Mouse (Mus musculus) kidney, adult 2 months (tissue): ENCODE data around the gene Szt2. TPM values are rescaled to one million over a fixed set of nuclear protein-coding genes. Genes with fewer than 3 reads are reported as not detected.
A peak's percentile ranks its signal among the peaks of the same experiment; 100 is the strongest.

Experiments
- DNase-seq: peaks from one replicate; pipeline ENCODE4 v3.0.0; 2021
- H3K27ac ChIP-seq: fragments of 200-500 bp; 2 replicates; pipeline ENCODE4 v1.5.1; 2012; ENCODE audit warnings: low read depth, low read length, control low read depth, inconsistent platforms; ENCODE audit not compliant: insufficient read depth
- H3K27me3 ChIP-seq: fragments of 200-500 bp; replicated peaks from 2 replicates; pipeline ENCODE4 v1.6.1; 2012; ENCODE audit warnings: mild to moderate bottlenecking, moderate library complexity, low read length, inconsistent platforms; ENCODE audit not compliant: control insufficient read depth, insufficient read depth
- H3K36me3 ChIP-seq: fragments of 200-500 bp; 2 replicates; pipeline ENCODE4 v1.6.1; 2012; ENCODE audit warnings: mild to moderate bottlenecking, moderate library complexity, low read length, inconsistent platforms; ENCODE audit not compliant: control insufficient read depth, insufficient read depth
- H3K4me1 ChIP-seq: fragments of 200-500 bp; 2 replicates; pipeline ENCODE4 v1.6.1; 2011; ENCODE audit warnings: low read length; ENCODE audit not compliant: control insufficient read depth, insufficient read depth
- H3K4me3 ChIP-seq: fragments of 200-500 bp; 2 replicates; pipeline ENCODE4 v1.5.1; 2011; ENCODE audit warnings: mild to moderate bottlenecking, low read depth, low read length, control low read depth; ENCODE audit not compliant: insufficient read depth
- CTCF ChIP-seq: fragments of 200-500 bp; conservative IDR thresholded peaks from 2 replicates; pipeline ENCODE4 v1.5.1; 2011; ENCODE audit warnings: low read depth, mild to moderate bottlenecking, control low read depth, low read length, moderate library complexity, mixed read lengths; ENCODE audit not compliant: insufficient read depth, insufficient read length
- POLR2A ChIP-seq: fragments of 200-500 bp; IDR thresholded peaks from one replicate; pipeline ENCODE4 v1.6.1; 2011; ENCODE audit warnings: low read depth, low read length, control low read depth
- WGBS: fragments of 180-500 bp; shearing (Covaris S2); methylation state at CpG from one replicate; pipeline ENCODE4 v1.1.7; 2018; 5-methylcytosine and 5-hydroxymethylcytosine counted together
- polyA plus RNA-seq: library from polyadenylated mRNA; depleted of rRNA; stranded (reverse); fragments of >200 nt; gene quantifications from 2 replicates; pipeline ENCODE4 v1.2.3, GENCODE M21; 2012

Szt2 gene
- polyA plus RNA-seq, 1 experiment: 20.1 TPM

DNA sequence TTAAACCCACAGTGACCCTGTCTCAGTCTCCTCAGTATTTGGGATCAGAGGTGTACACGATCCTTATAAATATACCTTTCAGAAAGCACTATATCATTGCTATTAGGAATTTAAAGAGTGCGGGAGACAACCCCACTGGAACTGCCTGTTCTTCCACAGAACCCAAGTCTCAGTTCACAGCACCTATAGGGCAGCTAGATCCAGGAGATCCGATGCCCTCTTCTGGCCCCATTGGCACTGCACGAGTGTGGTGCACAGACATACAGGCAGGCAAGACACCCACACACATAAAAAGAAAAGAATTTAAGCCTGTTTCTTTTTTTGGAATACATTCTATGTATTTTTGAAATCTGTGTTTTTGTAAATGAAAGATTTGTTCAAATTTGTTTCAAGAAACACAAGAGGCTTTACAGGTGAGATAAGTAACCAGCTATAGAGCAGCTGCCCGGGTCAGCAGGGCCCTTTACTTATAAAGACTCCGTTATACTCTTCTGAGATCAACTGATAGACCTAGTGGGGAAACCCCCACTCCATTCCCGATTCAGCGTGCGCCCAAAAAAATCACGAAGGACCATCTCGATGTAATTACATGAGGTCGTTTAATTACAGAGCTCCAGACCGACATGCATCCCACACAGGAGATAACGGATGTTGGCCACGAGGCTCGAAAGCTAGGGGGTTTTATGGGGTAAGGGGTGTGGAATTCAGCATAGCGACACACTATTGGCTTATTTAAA, 50.7 kb downstream of the Szt2 start:
- WGBS: 80% methylated on average over 17 of the region's 17 CpGs
- Histone ChIP-seq H3K27ac (peak overlapping the region; percentile 81), H3K4me3 (no peak overlapping the region), H3K4me1 (peaks cover 16% of the 10 kb centered on the region; the same call in 1 of the 2 replicates), H3K36me3 (no peaks in the 10 kb centered on the region), H3K27me3 (no peaks in the 10 kb centered on the region)
- peak; percentile 42 for DNase-seq
- TF ChIP-seq CTCF (peak; percentile 22; the same call in 1 of the 2 replicates), POLR2A (no peak)

DNA sequence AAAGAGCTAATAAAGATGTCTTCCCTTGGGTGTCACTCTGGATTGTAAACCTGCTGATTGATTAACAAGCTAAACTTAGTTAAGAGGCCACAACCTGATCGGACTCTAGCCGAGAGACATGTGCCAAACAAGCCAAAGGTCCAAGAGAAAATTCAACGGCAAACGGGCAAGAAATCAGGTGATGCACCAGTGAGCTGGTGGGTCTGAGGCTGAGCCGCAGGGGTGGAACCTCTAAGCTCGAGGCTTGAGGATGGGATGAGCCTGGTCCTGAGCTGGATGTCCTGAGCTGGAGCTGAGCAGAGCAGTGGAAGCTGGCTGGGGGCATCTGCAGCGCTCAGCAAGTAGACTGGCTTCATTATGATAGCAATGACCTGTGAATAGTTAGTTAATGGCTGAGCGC, 51.6 kb downstream of the Szt2 start:
- TF ChIP-seq POLR2A (peak; percentile 50), CTCF (no peak)
- no peaks in the 10 kb centered on the region for H3K27me3 ChIP-seq
- H3K27ac ChIP-seq: peak overlapping the region; percentile 95
- H3K4me1 ChIP-seq: peaks cover 16% of the 10 kb centered on the region; the same call in 1 of the 2 replicates
- no peak overlapping the region for H3K4me3 ChIP-seq
- 39% methylated on average over 8 of the region's 8 CpGs for WGBS
- no peaks in the 10 kb centered on the region for H3K36me3 ChIP-seq
- peak; percentile 91 for DNase-seq

DNA sequence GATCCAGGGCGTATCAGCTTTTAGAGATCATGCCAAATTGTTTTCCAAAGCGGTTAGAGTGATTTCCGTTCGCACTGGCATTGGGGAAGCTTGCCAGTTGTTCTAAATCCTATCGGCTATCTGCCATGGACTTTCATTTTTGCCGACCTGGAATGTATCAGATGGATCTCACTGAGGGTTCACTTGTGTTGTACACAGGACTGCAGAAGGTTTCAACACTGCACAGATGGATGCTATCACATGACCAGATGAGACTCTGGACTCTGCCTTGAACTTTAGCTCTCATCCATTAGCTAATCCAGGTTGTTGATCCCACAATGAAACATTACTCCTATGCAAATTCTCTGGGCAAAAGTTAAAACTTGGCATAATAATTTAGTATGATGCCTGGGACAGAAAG, 52.3 kb downstream of the Szt2 start:
- Histone ChIP-seq H3K27me3 (no peaks in the 10 kb centered on the region), H3K27ac (peak overlapping the region; percentile 99), H3K4me1 (peaks cover 16% of the 10 kb centered on the region; the same call in 1 of the 2 replicates), H3K36me3 (no peaks in the 10 kb centered on the region), H3K4me3 (no peak overlapping the region)
- WGBS: 50% methylated on average over 6 of the region's 6 CpGs
- DNase-seq: peak; percentile 93
- no peak for TF ChIP-seq POLR2A
- no peak for TF ChIP-seq CTCF

DNA sequence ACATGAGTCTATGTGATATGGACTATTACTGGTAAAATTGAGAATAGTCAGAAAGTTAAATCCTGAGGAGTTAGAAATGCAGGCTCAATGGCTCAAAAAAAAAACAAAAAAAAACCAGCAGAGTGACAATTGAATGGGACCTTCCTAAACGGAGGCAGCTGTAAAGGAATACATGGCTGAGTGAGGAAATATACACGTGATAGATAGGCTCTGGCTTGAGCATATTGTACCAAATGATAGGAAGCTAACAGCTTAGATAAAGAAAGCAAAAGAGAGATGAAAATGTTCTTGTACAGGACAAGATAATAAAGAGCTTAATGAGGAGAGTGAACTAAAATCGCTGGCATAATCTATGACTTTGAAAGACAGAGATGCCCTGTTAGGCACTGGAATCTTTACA, 54.8 kb downstream of the Szt2 start:
- no peaks in the 10 kb centered on the region for H3K36me3 ChIP-seq
- H3K27ac ChIP-seq: no peak overlapping the region
- TF ChIP-seq CTCF: no peak
- no peak for TF ChIP-seq POLR2A
- H3K4me1 ChIP-seq: peaks cover 5% of the 10 kb centered on the region; the same call in 1 of the 2 replicates
- WGBS: 78% methylated on average over 3 of the region's 3 CpGs
- no peak for DNase-seq
- no peaks in the 10 kb centered on the region for H3K27me3 ChIP-seq
- no peak overlapping the region for H3K4me3 ChIP-seq

DNA sequence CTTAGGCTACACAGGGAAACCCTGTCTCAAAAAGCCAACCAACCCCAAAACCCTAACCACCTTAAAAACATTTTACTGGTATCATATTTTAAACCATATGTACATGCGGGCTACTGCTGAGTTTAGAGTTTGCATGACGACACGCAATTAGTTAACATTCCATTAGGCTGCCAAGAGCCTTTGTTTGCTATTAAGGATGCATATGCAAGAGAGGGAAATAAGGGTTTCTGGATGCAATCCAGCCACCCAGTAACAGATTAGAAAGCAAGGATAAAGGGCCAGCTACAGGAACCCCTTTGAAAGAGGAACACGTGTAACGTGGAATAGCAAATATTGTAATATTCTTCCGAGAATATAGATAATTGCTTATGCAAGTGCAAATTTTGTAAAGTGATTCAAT, 55.4 kb downstream of the Szt2 start:
- 82% methylated on average over 6 of the region's 6 CpGs for WGBS
- no peak overlapping the region for H3K4me3 ChIP-seq
- H3K27ac ChIP-seq: no peak overlapping the region
- TF ChIP-seq CTCF (no peak), POLR2A (no peak)
- DNase-seq: no peak
- H3K27me3 ChIP-seq: no peaks in the 10 kb centered on the region
- H3K4me1 ChIP-seq: peaks cover 4% of the 10 kb centered on the region; the same call in 1 of the 2 replicates
- H3K36me3 ChIP-seq: no peaks in the 10 kb centered on the region

DNA sequence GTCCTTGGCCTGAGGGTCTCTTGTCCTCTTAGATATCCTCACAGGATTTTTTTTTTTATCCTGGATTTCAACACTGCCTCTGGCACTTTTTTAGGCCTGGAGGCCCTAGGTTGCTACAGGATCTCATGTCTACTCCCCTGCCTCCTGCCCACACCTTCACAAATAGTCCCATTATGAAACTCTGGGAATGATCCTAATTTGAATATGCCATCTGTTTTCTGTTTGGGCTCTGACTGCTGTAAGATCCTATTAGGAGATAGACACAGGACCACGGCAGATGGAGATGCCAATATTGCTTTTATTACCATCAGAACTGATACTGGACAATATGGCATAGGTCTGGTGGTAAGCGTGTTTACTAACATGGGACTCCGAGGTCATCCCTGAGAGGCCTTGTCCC, 57.2 kb downstream of the Szt2 start:
- Histone ChIP-seq H3K27me3 (no peaks in the 10 kb centered on the region), H3K36me3 (no peaks in the 10 kb centered on the region), H3K4me1 (peaks cover 4% of the 10 kb centered on the region; the same call in 1 of the 2 replicates), H3K27ac (no peak overlapping the region), H3K4me3 (no peak overlapping the region)
- DNase-seq: no peak
- 93% methylated on average over 3 of the region's 3 CpGs for WGBS
- TF ChIP-seq POLR2A (no peak), CTCF (no peak)

DNA sequence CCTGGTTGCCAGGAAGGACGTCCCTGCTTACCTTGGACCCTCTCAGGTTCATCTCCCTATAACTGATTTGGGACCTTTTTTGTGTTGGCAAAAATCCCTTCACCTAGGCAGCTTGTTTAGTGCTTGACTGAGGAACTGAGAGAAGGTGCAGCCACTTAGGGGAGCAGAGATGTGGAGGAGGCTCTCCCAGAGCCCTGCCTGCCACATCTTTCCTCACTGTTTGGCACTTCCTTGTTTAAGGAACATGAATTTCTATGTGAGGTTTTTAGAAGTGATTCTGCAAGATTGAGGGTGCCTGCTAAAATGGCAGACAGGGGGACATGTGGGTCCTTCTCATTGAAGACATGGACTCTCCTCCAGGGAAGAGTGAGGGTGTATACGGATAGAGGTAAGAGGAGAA, 58.2 kb downstream of the Szt2 start:
- WGBS: 91% methylated on average over 2 of the region's 2 CpGs
- Histone ChIP-seq H3K4me1 (no peaks in the 10 kb centered on the region), H3K27ac (no peak overlapping the region), H3K4me3 (no peak overlapping the region), H3K36me3 (no peaks in the 10 kb centered on the region), H3K27me3 (no peaks in the 10 kb centered on the region)
- no peak for DNase-seq
- TF ChIP-seq CTCF (no peak), POLR2A (no peak)
